Mouse (Mus musculus) ES-Bruce4 (cell line): ENCODE data around the gene Setd1b. TPM values are rescaled to one million over a fixed set of nuclear protein-coding genes. Genes with fewer than 3 reads are reported as not detected.

Experiments
- H3K27ac ChIP-seq: 2 replicates; pipeline ENCODE4 v1.5.1; 2012; ENCODE audit warnings: low read length, inconsistent platforms; ENCODE audit not compliant: insufficient read depth
- H3K27me3 ChIP-seq: 2 replicates; pipeline ENCODE4 v1.6.1; 2012; ENCODE audit warnings: mild to moderate bottlenecking, low read length, inconsistent platforms; ENCODE audit not compliant: control insufficient read depth, poor library complexity, insufficient read depth, severe bottlenecking
- H3K36me3 ChIP-seq: 2 replicates; pipeline ENCODE4 v1.6.1; 2012; ENCODE audit warnings: inconsistent platforms, mild to moderate bottlenecking, low read length, moderate library complexity; ENCODE audit not compliant: control insufficient read depth, poor library complexity, insufficient read depth, severe bottlenecking
- H3K4me1 ChIP-seq: one replicate; pipeline ENCODE4 v1.8.1; 2011; ENCODE audit warnings: low read length; ENCODE audit not compliant: control insufficient read depth, insufficient read depth
- H3K4me3 ChIP-seq: 2 replicates; pipeline ENCODE4 v1.5.1; 2011; ENCODE audit warnings: low read depth, mild to moderate bottlenecking, low read length
- H3K9ac ChIP-seq: 2 replicates; pipeline ENCODE4 v1.6.1; 2012; ENCODE audit warnings: low read depth, mild to moderate bottlenecking, inconsistent platforms; ENCODE audit not compliant: poor library complexity, severe bottlenecking
- H3K9me3 ChIP-seq: replicated peaks from 2 replicates; pipeline ENCODE4 v1.6.1; 2012; ENCODE audit warnings: mild to moderate bottlenecking, low read length, inconsistent platforms; ENCODE audit not compliant: control insufficient read depth, poor library complexity, insufficient read depth, severe bottlenecking
- CTCF ChIP-seq: IDR thresholded peaks from one replicate; pipeline ENCODE4 v1.8.1; 2011; ENCODE audit warnings: low read depth, low read length
- EP300 ChIP-seq: IDR thresholded peaks from 2 replicates; pipeline ENCODE4 v1.6.1; 2011; ENCODE audit warnings: low read depth, low read length; ENCODE audit not compliant: insufficient read depth
- POLR2A ChIP-seq: IDR thresholded peaks from one replicate; pipeline ENCODE4 v1.8.1; 2011; ENCODE audit warnings: low read length; ENCODE audit not compliant: insufficient read depth
- polyA plus RNA-seq: library from polyadenylated mRNA; stranded (reverse); fragments of >200 nt; gene quantifications from 2 replicates; pipeline ENCODE4 v1.2.4, GENCODE M21; 2011; ENCODE audit warnings: low read depth; ENCODE audit not compliant: missing spikeins, insufficient read depth, insufficient read length

Gene Setd1b
- polyA plus RNA-seq, 1 experiment, result 8.6 TPM

GRCm38 (mm10) chr5:123114924-123115323, 27.1 kb upstream of the Setd1b start:
- no peaks in the 10 kb centered on the region for H3K27me3 ChIP-seq
- H3K36me3 ChIP-seq, result no peaks in the 10 kb centered on the region
- H3K9me3 ChIP-seq, result no peaks in the 10 kb centered on the region
- no peaks in the 10 kb centered on the region for H3K4me1 ChIP-seq
- no peak overlapping the region for H3K9ac ChIP-seq
- no peak overlapping the region for H3K27ac ChIP-seq
- H3K4me3 ChIP-seq, result no peak overlapping the region
- TF ChIP-seq POLR2A (no peak), CTCF (peak; percentile 42)

- Histone ChIP-seq H3K4me3 (no peak overlapping the region), H3K9me3 (no peaks in the 10 kb centered on the region), H3K9ac (no peak overlapping the region), H3K27me3 (no peaks in the 10 kb centered on the region), H3K36me3 (no peaks in the 10 kb centered on the region), H3K4me1 (peaks cover 4% of the 10 kb centered on the region), H3K27ac (no peak overlapping the region)
- TF ChIP-seq POLR2A (no peak), EP300 (no peak), CTCF (no peak)
Measured at GRCm38 (mm10) chr5:123116080-123116479, 25.9 kb upstream of the Setd1b start.

GRCm38 (mm10) chr5:123117257-123117656, 24.7 kb upstream of the Setd1b start:
- no peaks in the 10 kb centered on the region for H3K9me3 ChIP-seq
- peaks cover 4% of the 10 kb centered on the region for H3K4me1 ChIP-seq
- no peaks in the 10 kb centered on the region for H3K27me3 ChIP-seq
- no peak overlapping the region for H3K27ac ChIP-seq
- peak; percentile 88 for TF ChIP-seq CTCF
- no peak for TF ChIP-seq POLR2A
- no peak overlapping the region for H3K4me3 ChIP-seq
- H3K9ac ChIP-seq, result no peak overlapping the region
- H3K36me3 ChIP-seq, result no peaks in the 10 kb centered on the region

DNA sequence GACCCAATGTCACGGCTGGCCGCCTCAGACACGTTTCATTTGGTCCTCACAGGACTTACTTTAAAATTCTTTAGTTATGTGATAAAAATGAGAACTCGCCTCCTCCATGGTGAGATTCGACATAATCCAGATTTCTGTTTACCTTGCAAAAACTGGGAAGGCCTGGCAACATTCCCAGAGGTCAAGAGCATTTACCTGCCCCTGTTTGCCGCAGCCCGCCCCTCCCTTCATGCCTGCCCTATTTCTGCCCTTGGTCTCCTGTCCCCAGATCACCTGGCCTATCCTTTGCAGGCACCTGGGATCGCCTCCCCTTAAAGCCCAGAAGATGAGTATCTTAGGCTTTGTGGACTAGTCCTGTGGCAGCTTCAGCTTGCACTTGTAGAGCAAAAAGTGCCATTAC, 24.2 kb upstream of the Setd1b start:
- peaks cover 4% of the 10 kb centered on the region for H3K4me1 ChIP-seq
- H3K27me3 ChIP-seq, result no peaks in the 10 kb centered on the region
- H3K36me3 ChIP-seq, result no peaks in the 10 kb centered on the region
- H3K4me3 ChIP-seq, result no peak overlapping the region
- H3K9me3 ChIP-seq, result no peaks in the 10 kb centered on the region
- H3K27ac ChIP-seq, result no peak overlapping the region
- TF ChIP-seq POLR2A (no peak), CTCF (no peak), EP300 (no peak)
- H3K9ac ChIP-seq, result no peak overlapping the region

DNA sequence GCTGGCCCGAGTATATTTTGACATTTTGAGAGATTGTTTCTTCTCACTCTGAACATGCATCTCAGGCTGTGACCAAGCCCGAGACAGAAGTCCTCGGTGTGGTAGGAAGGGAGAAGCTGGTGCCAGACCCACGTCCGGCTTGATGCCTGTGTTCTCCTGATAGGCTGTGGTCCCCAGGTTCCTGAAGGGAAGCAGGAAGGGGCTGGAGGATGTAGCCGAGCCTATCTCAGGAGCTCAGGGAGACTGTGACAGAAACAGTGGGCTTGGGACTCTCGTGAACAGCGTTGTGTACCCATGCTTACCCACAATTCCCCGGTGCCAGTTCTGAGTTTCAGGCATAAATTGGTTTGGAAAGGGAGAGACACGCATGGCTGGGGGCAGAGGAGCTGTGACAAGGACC, 23.2 kb upstream of the Setd1b start:
- TF ChIP-seq EP300 (no peak), POLR2A (no peak), CTCF (no peak)
- H3K27me3 ChIP-seq, result no peaks in the 10 kb centered on the region
- H3K9ac ChIP-seq, result no peak overlapping the region
- H3K4me3 ChIP-seq, result no peak overlapping the region
- H3K27ac ChIP-seq, result no peak overlapping the region
- H3K4me1 ChIP-seq, result peaks cover 4% of the 10 kb centered on the region
- H3K9me3 ChIP-seq, result no peaks in the 10 kb centered on the region
- H3K36me3 ChIP-seq, result no peaks in the 10 kb centered on the region

GRCm38 (mm10) chr5:123120624-123121215, 21.3 kb upstream of the Setd1b start:
- no peak for TF ChIP-seq EP300
- no peak for TF ChIP-seq POLR2A
- no peak for TF ChIP-seq CTCF

GRCm38 (mm10) chr5:123122181-123122580, 19.8 kb upstream of the Setd1b start:
- H3K9ac ChIP-seq, result no peak overlapping the region
- H3K27ac ChIP-seq, result no peak overlapping the region
- no peaks in the 10 kb centered on the region for H3K27me3 ChIP-seq
- H3K4me3 ChIP-seq, result no peak overlapping the region
- no peaks in the 10 kb centered on the region for H3K36me3 ChIP-seq
- H3K4me1 ChIP-seq, result peaks cover 4% of the 10 kb centered on the region
- H3K9me3 ChIP-seq, result no peaks in the 10 kb centered on the region
- peak; percentile 72 for TF ChIP-seq CTCF
- TF ChIP-seq EP300, result no peak
- TF ChIP-seq POLR2A, result no peak

More at GRCm38 (mm10) chr5:123120624-123121215, 21.3 kb upstream of the Setd1b start:
- Histone ChIP-seq H3K4me1 (peaks cover 4% of the 10 kb centered on the region), H3K27me3 (no peaks in the 10 kb centered on the region), H3K9ac (peak overlapping the region; percentile 42; the same call in 1 of the 2 replicates), H3K36me3 (no peaks in the 10 kb centered on the region), H3K9me3 (no peaks in the 10 kb centered on the region), H3K4me3 (peak overlapping the region; percentile 47), H3K27ac (no peak overlapping the region)
